8 mouse cellular contexts compared by ENCODE assay signal in the genomic region with DNA sequence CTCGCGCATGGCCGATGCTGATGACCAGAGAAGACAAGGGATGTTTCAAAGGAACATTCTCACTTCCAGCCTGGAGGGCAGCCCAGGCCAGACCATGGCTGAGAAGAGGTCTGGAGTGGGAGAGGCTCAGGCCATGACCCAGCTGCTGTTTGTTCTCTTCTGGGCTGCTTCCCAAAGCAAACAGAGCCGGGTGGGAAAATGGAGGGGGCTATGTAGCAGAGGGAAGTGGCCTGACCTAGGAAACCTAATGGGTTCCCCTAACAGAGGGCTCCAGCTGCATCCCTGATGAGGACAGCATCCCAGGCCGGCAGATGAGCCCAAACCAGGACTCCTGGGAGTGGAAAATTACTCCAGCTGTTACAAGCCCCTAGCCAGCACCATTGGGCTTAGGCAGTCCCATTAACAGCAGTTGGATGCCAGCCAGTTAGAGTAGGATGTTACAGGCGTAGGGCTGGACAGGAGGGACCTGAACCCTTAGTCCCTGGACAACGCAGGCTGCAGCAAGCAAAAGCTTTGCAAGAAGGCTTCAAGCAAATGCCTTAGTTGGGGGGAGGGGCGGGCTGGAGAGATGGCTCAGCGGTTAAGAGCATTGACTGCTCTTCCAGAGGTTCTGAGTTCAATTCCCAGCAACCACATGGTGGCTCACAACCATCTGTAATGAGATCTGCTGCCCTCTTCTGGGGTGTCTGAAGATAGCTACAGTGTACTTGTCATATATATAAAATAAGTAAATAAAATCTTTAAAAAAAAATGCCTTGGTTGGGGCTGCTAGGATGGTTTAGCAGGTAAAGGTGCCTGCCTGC. TPM values are rescaled to one million over a fixed set of nuclear protein-coding genes. Genes with fewer than 3 reads are reported as not detected.
DNase-seq lines count a peak whose midpoint lies in the region; ATAC-seq and TF ChIP-seq lines count a peak whose summit lies in the region.

No protein-coding gene starts in this region.

- H3K9ac ChIP-seq in neural tube, embryonic 11.5 days (ENCODE audit: low read length): 0 out of 2 replicates have a peak overlapping the region, but pooled peaks have one; percentile 4
- no peak overlapping the region for H3K9ac ChIP-seq in hindbrain, embryonic 14.5 days
- no peak overlapping the region for H3K9ac ChIP-seq in liver, adult 2 months (ENCODE audit: low read depth, low read length)
- H3K9ac ChIP-seq in neural tube, embryonic 14.5 days (replicated peaks; ENCODE audit: low read depth, low read length): no peak overlapping the region

- TF ChIP-seq POLR2A in liver, adult 2 months (IDR thresholded peaks at IDR 0.05; ENCODE audit: extremely low read depth, insufficient read depth, low read length): no peak

- no peaks in the 10 kb centered on the region for H3K36me3 ChIP-seq in neural tube, embryonic 11.5 days (ENCODE audit: control insufficient read depth, insufficient read depth, low read length)
- H3K36me3 ChIP-seq in hindbrain, embryonic 14.5 days (replicated peaks; ENCODE audit: control insufficient read depth, insufficient read depth): no peaks in the 10 kb centered on the region
- no peaks in the 10 kb centered on the region for H3K36me3 ChIP-seq in liver, adult 2 months (ENCODE audit: control insufficient read depth, insufficient read depth, low read length)
- no peaks in the 10 kb centered on the region for H3K36me3 ChIP-seq in neural tube, embryonic 14.5 days (ENCODE audit: control insufficient read depth, insufficient read depth, low read length)

- no peak overlapping the region for H3K4me2 ChIP-seq in neural tube, embryonic 11.5 days (ENCODE audit: low read depth)
- no peak overlapping the region for H3K4me2 ChIP-seq in hindbrain, embryonic 14.5 days (replicated peaks)
- no peak overlapping the region for H3K4me2 ChIP-seq in neural tube, embryonic 14.5 days (ENCODE audit: low read depth, low read length)

- H3K9me3 ChIP-seq in neural tube, embryonic 11.5 days (ENCODE audit: control insufficient read depth, low read length): no peaks in the 10 kb centered on the region
- H3K9me3 ChIP-seq in hindbrain, embryonic 14.5 days (ENCODE audit: control insufficient read depth, low read length): no peaks in the 10 kb centered on the region
- no peaks in the 10 kb centered on the region for H3K9me3 ChIP-seq in neural tube, embryonic 14.5 days (ENCODE audit: control insufficient read depth, low read length)

- DNase-seq in neural tube, embryonic 11.5 days (ENCODE audit: low spot score): peak; percentile 30
- no peak for DNase-seq in neural tube, embryonic 10.5 days (ENCODE audit: extremely low spot score, low spot score)
- peak; percentile 67 for DNase-seq in gastrocnemius, postnatal 10 days
- peak; percentile 33 for DNase-seq in hindbrain, embryonic 14.5 days (ENCODE audit: low spot score)
- DNase-seq in liver, adult 2 months (ENCODE audit: extremely low read depth, low read depth, low spot score): peak; percentile 85
- DNase-seq in right cerebral cortex, postnatal 14 days: no peak

- no peak for TF ChIP-seq CTCF in liver, adult 2 months (IDR thresholded peaks at IDR 0.05; ENCODE audit: low read depth, low read length)

- no peak for ATAC-seq in neural tube, embryonic 11.5 days (ENCODE audit: insufficient read depth, low FRiP score, low TSS enrichment)
- ATAC-seq in hindbrain, embryonic 14.5 days (ENCODE audit: low FRiP score): 0 out of 2 replicates have a peak, but pooled peaks have one; percentile 36
- peak; percentile 38; the same call in 1 of the 2 replicates for ATAC-seq in neural tube, embryonic 14.5 days (ENCODE audit: low read depth)
- ATAC-seq in megakaryocyte progenitor cell, adult 5-6 weeks (replicated peaks; ENCODE audit: poor library complexity): no peak

- peaks cover 10% of the 10 kb centered on the region for H3K27me3 ChIP-seq in neural tube, embryonic 11.5 days (ENCODE audit: control insufficient read depth, insufficient read depth, low read length)
- H3K27me3 ChIP-seq in hindbrain, embryonic 14.5 days (ENCODE audit: control insufficient read depth, insufficient read depth, low read length): no peaks in the 10 kb centered on the region
- H3K27me3 ChIP-seq in liver, adult 2 months (ENCODE audit: control insufficient read depth, insufficient read depth, low read length): no peaks in the 10 kb centered on the region
- H3K27me3 ChIP-seq in neural tube, embryonic 14.5 days (ENCODE audit: control insufficient read depth, insufficient read depth, low read length): no peaks in the 10 kb centered on the region

- WGBS in neural tube, embryonic 11.5 days: 71% methylated on average over 9 of the region's 9 CpGs
- 61% methylated on average over 9 of the region's 9 CpGs for WGBS in hindbrain, embryonic 14.5 days
- 7% methylated on average over 9 of the region's 9 CpGs for WGBS in liver, adult 2 months
- 59% methylated on average over 9 of the region's 9 CpGs for WGBS in neural tube, embryonic 14.5 days

- 0 out of 2 replicates have a peak overlapping the region, but pooled peaks have one; percentile 14 for H3K27ac ChIP-seq in neural tube, embryonic 11.5 days (ENCODE audit: low read depth, low read length)
- H3K27ac ChIP-seq in hindbrain, embryonic 14.5 days: no peak overlapping the region
- H3K27ac ChIP-seq in liver, adult 2 months (replicated peaks; ENCODE audit: insufficient read depth, low read depth, low read length): peak overlapping the region; percentile 25
- no peak overlapping the region; the same call in 1 of the 2 replicates for H3K27ac ChIP-seq in neural tube, embryonic 14.5 days (ENCODE audit: low read depth, low read length)

- peaks cover 44% of the 10 kb centered on the region for H3K79me2 ChIP-seq in liver, adult 2 months (ENCODE audit: control insufficient read depth, insufficient read depth, low read length)

- no peak overlapping the region for H3K4me3 ChIP-seq in neural tube, embryonic 11.5 days (ENCODE audit: low read depth, low read length)
- H3K4me3 ChIP-seq in hindbrain, embryonic 14.5 days (replicated peaks; ENCODE audit: low read length): no peak overlapping the region
- no peak overlapping the region for H3K4me3 ChIP-seq in liver, adult 2 months (ENCODE audit: insufficient read depth, low read depth, low read length)
- no peak overlapping the region for H3K4me3 ChIP-seq in neural tube, embryonic 14.5 days (ENCODE audit: low read depth, low read length)

- H3K4me1 ChIP-seq in neural tube, embryonic 11.5 days (ENCODE audit: control insufficient read depth, insufficient read depth, low read length): peaks cover 12% of the 10 kb centered on the region
- H3K4me1 ChIP-seq in hindbrain, embryonic 14.5 days (replicated peaks; ENCODE audit: control insufficient read depth, insufficient read depth, low read length): peaks cover 22% of the 10 kb centered on the region
- H3K4me1 ChIP-seq in liver, adult 2 months (ENCODE audit: control insufficient read depth, insufficient read depth, low read length): peaks cover 49% of the 10 kb centered on the region
- H3K4me1 ChIP-seq in neural tube, embryonic 14.5 days (ENCODE audit: control insufficient read depth, insufficient read depth, low read length): peaks cover 15% of the 10 kb centered on the region

RNA-seq across cellular contexts. Expression of a gene that starts 6.3 kb away (rescaled TPM):
- polyA plus RNA-seq in neural tube, embryonic 11.5 days (2014; fragmentation: Nextera tagmentation; extraction: Ambion mirVana): 43.8 and 48.8 TPM in 2 replicates
- 10 to 100 TPM; 81.4 to 90.0 TPM for total RNA-seq in gastrocnemius, postnatal 10 days (2021)
- 59.6 and 60.2 TPM in 2 replicates for polyA plus RNA-seq in hindbrain, embryonic 14.5 days (2014; fragmentation: Nextera tagmentation; extraction: Ambion mirVana)
- total RNA-seq in liver, adult 2 months (2014; rRNA removed): 18.3 and 27.5 TPM in 2 replicates
- 69.5 and 86.0 TPM in 2 replicates for polyA plus RNA-seq in liver, adult 2 months (2012; rRNA removed)
- polyA plus RNA-seq in neural tube, embryonic 14.5 days (2014; fragmentation: Nextera tagmentation; extraction: Ambion mirVana): 43.0 and 58.9 TPM in 2 replicates
- total RNA-seq in megakaryocyte progenitor cell, adult 5-6 weeks (2015): 1.5 and 4.0 TPM in 2 replicates
- total RNA-seq in megakaryocyte progenitor cell, adult 5-6 weeks (2017): 1.4 and 2.5 TPM in 2 replicates

RNA-seq across cellular contexts. Expression of a gene that starts 23.4 kb away (rescaled TPM):
- polyA plus RNA-seq in neural tube, embryonic 11.5 days (2014; fragmentation: Nextera tagmentation; extraction: Ambion mirVana): 23.7 and 26.0 TPM in 2 replicates
- 10 to 100 TPM; 15.4 to 22.8 TPM for total RNA-seq in gastrocnemius, postnatal 10 days (2021)
- 19.1 and 20.4 TPM in 2 replicates for polyA plus RNA-seq in hindbrain, embryonic 14.5 days (2014; fragmentation: Nextera tagmentation; extraction: Ambion mirVana)
- 1.2 and 1.5 TPM in 2 replicates for total RNA-seq in liver, adult 2 months (2014; rRNA removed)
- polyA plus RNA-seq in liver, adult 2 months (2012; rRNA removed): 0.81 and 1.2 TPM in 2 replicates
- polyA plus RNA-seq in neural tube, embryonic 14.5 days (2014; fragmentation: Nextera tagmentation; extraction: Ambion mirVana): 18.9 and 21.1 TPM in 2 replicates
- 0.05 TPM in 1 of 2 replicates, not detected in the other for total RNA-seq in megakaryocyte progenitor cell, adult 5-6 weeks (2015)
- total RNA-seq in megakaryocyte progenitor cell, adult 5-6 weeks (2017): 0.08 TPM in 1 of 2 replicates, not detected in the other

RNA-seq across cellular contexts. Expression of a gene that starts 24.2 kb away (rescaled TPM):
- polyA plus RNA-seq in neural tube, embryonic 11.5 days (2014; fragmentation: Nextera tagmentation; extraction: Ambion mirVana): 47.7 and 49.4 TPM in 2 replicates
- total RNA-seq in gastrocnemius, postnatal 10 days (2021): 10 to 100 TPM; 46.6 to 65.6 TPM
- polyA plus RNA-seq in hindbrain, embryonic 14.5 days (2014; fragmentation: Nextera tagmentation; extraction: Ambion mirVana): 22.7 and 24.7 TPM in 2 replicates
- 0.74 and 1.1 TPM in 2 replicates for total RNA-seq in liver, adult 2 months (2014; rRNA removed)
- polyA plus RNA-seq in liver, adult 2 months (2012; rRNA removed): 1.7 and 1.9 TPM in 2 replicates
- 7.2 and 32.8 TPM in 2 replicates for polyA plus RNA-seq in neural tube, embryonic 14.5 days (2014; fragmentation: Nextera tagmentation; extraction: Ambion mirVana)
- not detected in 2 replicates for total RNA-seq in megakaryocyte progenitor cell, adult 5-6 weeks (2015)
- not detected in 2 replicates for total RNA-seq in megakaryocyte progenitor cell, adult 5-6 weeks (2017)

RNA-seq across cellular contexts. Expression of a gene that starts 35.4 kb away (rescaled TPM):
- 10.4 and 10.6 TPM in 2 replicates for polyA plus RNA-seq in neural tube, embryonic 11.5 days (2014; fragmentation: Nextera tagmentation; extraction: Ambion mirVana)
- 1 to 10 TPM in 1 of 2 experiments, under 1 TPM in 1; 0.73 to 1.3 TPM for total RNA-seq in gastrocnemius, postnatal 10 days (2021)
- polyA plus RNA-seq in hindbrain, embryonic 14.5 days (2014; fragmentation: Nextera tagmentation; extraction: Ambion mirVana): 105 and 137 TPM in 2 replicates
- total RNA-seq in liver, adult 2 months (2014; rRNA removed): 0.65 and 1.3 TPM in 2 replicates
- 0.40 and 1.2 TPM in 2 replicates for polyA plus RNA-seq in liver, adult 2 months (2012; rRNA removed)
- 71.6 and 93.7 TPM in 2 replicates for polyA plus RNA-seq in neural tube, embryonic 14.5 days (2014; fragmentation: Nextera tagmentation; extraction: Ambion mirVana)
- total RNA-seq in megakaryocyte progenitor cell, adult 5-6 weeks (2015): not detected in 2 replicates
- not detected in 2 replicates for total RNA-seq in megakaryocyte progenitor cell, adult 5-6 weeks (2017)

RNA-seq across cellular contexts. Expression of a gene that starts 50.3 kb away (rescaled TPM):
- polyA plus RNA-seq in neural tube, embryonic 11.5 days (2014; fragmentation: Nextera tagmentation; extraction: Ambion mirVana): 110 TPM in 2 replicates
- 10 to 100 TPM; 19.3 to 24.4 TPM for total RNA-seq in gastrocnemius, postnatal 10 days (2021)
- polyA plus RNA-seq in hindbrain, embryonic 14.5 days (2014; fragmentation: Nextera tagmentation; extraction: Ambion mirVana): 98.5 and 101 TPM in 2 replicates
- total RNA-seq in liver, adult 2 months (2014; rRNA removed): 4.4 and 5.2 TPM in 2 replicates
- 3.9 and 4.8 TPM in 2 replicates for polyA plus RNA-seq in liver, adult 2 months (2012; rRNA removed)
- polyA plus RNA-seq in neural tube, embryonic 14.5 days (2014; fragmentation: Nextera tagmentation; extraction: Ambion mirVana): 107 and 109 TPM in 2 replicates
- total RNA-seq in megakaryocyte progenitor cell, adult 5-6 weeks (2015): 21.4 and 32.9 TPM in 2 replicates
- total RNA-seq in megakaryocyte progenitor cell, adult 5-6 weeks (2017): 31.8 and 37.3 TPM in 2 replicates

Comparison
In these comparisons a context has a peak if more than half of its experiments do, and no peak if none do; other contexts are left out.
1. ATAC-seq: peak in hindbrain, embryonic 14.5 days (single experiment) and neural tube, embryonic 14.5 days (single experiment); none in neural tube, embryonic 11.5 days (single experiment) and megakaryocyte progenitor cell, adult 5-6 weeks (single experiment).
2. DNase-seq: peak in neural tube, embryonic 11.5 days (single experiment), gastrocnemius, postnatal 10 days (single experiment), hindbrain, embryonic 14.5 days (single experiment) and liver, adult 2 months (single experiment); none in neural tube, embryonic 10.5 days (single experiment) and right cerebral cortex, postnatal 14 days (single experiment).
3. H3K27ac ChIP-seq: peak in neural tube, embryonic 11.5 days (single experiment) and liver, adult 2 months (single experiment); none in hindbrain, embryonic 14.5 days (single experiment) and neural tube, embryonic 14.5 days (single experiment).